Mouse (Mus musculus) spleen, adult 2 months (tissue): Measurements from ENCODE around the gene Cd5.

Source experiments
- CTCF ChIP-seq: fragments of 200-500 bp; IDR thresholded peaks from 2 replicates; pipeline ENCODE4 v1.5.1; 2011; ENCODE audit warnings: mild to moderate bottlenecking, inconsistent platforms; ENCODE audit not compliant: insufficient read depth, insufficient read length, insufficient replicate concordance; ENCODE audit errors: extremely low read depth
- POLR2A ChIP-seq: fragments of 200-500 bp; IDR thresholded peaks from 2 replicates; pipeline ENCODE4 v1.6.1; 2011; ENCODE audit warnings: low read depth, low read length, inconsistent platforms

DNA sequence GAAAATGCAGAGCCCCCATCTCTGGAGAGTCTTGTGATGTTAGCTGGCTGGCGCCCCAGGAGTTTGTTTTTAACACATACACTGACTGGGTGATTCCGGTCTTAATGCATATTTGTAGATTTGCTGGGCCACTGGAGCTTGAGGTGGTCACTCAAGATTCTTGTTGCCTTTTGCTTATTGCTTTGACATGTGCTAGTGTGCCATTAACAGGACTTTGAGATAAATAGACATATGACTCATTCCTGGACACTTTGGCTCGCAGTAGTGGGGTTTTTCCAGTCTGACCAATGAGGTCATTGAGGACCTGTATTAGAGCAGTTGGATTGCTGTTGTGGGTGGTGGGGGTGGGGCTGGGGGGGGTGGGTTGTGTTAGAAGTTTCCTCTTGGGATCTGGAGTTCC lies 48.5 kb downstream of the Cd5 start:
- TF ChIP-seq CTCF, result no peak
- no peak for TF ChIP-seq POLR2A
